Comparison of ENCODE assay signal across 9 mouse cellular contexts in the genomic region with DNA sequence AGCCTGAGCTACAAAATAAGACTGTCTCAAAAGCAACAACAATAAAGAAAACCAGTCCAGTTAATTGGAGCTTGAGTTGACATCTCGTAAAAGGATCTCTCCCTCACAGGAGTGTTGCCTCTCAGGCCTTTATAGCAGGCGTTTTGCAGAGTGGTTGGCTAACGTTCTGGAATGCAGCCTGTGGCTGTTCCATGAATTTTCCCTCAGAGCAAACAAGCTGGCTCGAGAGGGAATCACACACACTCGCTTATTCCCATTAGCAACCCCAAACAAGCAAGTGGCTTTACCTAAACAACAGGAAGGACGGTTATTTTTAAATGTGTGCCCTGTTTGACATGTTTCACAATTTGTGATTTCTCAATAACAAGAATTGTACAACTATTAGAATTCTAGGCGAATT. TPM values are rescaled to one million over a fixed set of nuclear protein-coding genes. Genes with fewer than 3 reads are reported as not detected.
DNase-seq lines count a peak whose midpoint lies in the region; ATAC-seq lines count a peak whose summit lies in the region.
"Had no signal": no experiment of that assay in that cellular context is flagged by ENCODE, and none has a peak within 500 bp of the region (broad histone marks: within the 10 kb centered on the region; RNA-seq: fewer than 3 reads in every experiment).

No protein-coding gene starts in this region.

- H3K27me3 ChIP-seq in kidney, embryonic 16.5 days (ENCODE audit: insufficient read depth, low read length): no peaks in the 10 kb centered on the region
- H3K27me3 ChIP-seq in hindbrain, embryonic 10.5 days (ENCODE audit: insufficient read depth, poor library complexity, severe bottlenecking): no peaks in the 10 kb centered on the region
- H3K27me3 ChIP-seq in neural tube, embryonic 15.5 days (replicated peaks): no peaks in the 10 kb centered on the region
- H3K27me3 ChIP-seq: megakaryocyte, embryonic 14.5 days had no signal

- ATAC-seq in kidney, embryonic 16.5 days (ENCODE audit: low FRiP score, low TSS enrichment): no peak
- ATAC-seq in neural tube, embryonic 15.5 days (ENCODE audit: low FRiP score): no peak

- H3K4me2 ChIP-seq in kidney, embryonic 16.5 days (replicated peaks; ENCODE audit: low read depth, low read length): no peak overlapping the region
- no peak overlapping the region for H3K4me2 ChIP-seq in neural tube, embryonic 15.5 days

- H3K4me3 ChIP-seq in kidney, embryonic 16.5 days (ENCODE audit: low read length): no peak overlapping the region
- no peak overlapping the region for H3K4me3 ChIP-seq in hindbrain, embryonic 10.5 days
- no peak overlapping the region for H3K4me3 ChIP-seq in neural tube, embryonic 15.5 days (replicated peaks)

- peaks cover 13% of the 10 kb centered on the region for H3K4me1 ChIP-seq in kidney, embryonic 16.5 days (ENCODE audit: insufficient read depth, low read length)
- H3K4me1 ChIP-seq in hindbrain, embryonic 10.5 days (replicated peaks): peaks cover 15% of the 10 kb centered on the region
- no peaks in the 10 kb centered on the region for H3K4me1 ChIP-seq in neural tube, embryonic 15.5 days

- no peaks in the 10 kb centered on the region for H3K36me3 ChIP-seq in kidney, embryonic 16.5 days (ENCODE audit: insufficient read depth, low read length)
- H3K36me3 ChIP-seq in hindbrain, embryonic 10.5 days: no peaks in the 10 kb centered on the region
- H3K36me3 ChIP-seq in neural tube, embryonic 15.5 days: no peaks in the 10 kb centered on the region

- H3K27ac ChIP-seq in kidney, embryonic 16.5 days (ENCODE audit: low read length): no peak overlapping the region
- H3K27ac ChIP-seq in hindbrain, embryonic 10.5 days: no peak overlapping the region
- H3K27ac ChIP-seq in neural tube, embryonic 15.5 days (replicated peaks): no peak overlapping the region

- no peaks in the 10 kb centered on the region for H3K9me3 ChIP-seq in kidney, embryonic 16.5 days (ENCODE audit: low read length)
- no peaks in the 10 kb centered on the region for H3K9me3 ChIP-seq in hindbrain, embryonic 10.5 days
- no peaks in the 10 kb centered on the region for H3K9me3 ChIP-seq in neural tube, embryonic 15.5 days (replicated peaks)
- H3K9me3 ChIP-seq: megakaryocyte, embryonic 14.5 days had no signal

- no peak overlapping the region for H3K9ac ChIP-seq in kidney, embryonic 16.5 days (replicated peaks; ENCODE audit: low read length)
- no peak overlapping the region for H3K9ac ChIP-seq in neural tube, embryonic 15.5 days (replicated peaks)

- 35% methylated on average over 7 of the region's 7 CpGs for WGBS in kidney, embryonic 16.5 days
- WGBS in hindbrain, embryonic 10.5 days: 56% methylated on average over 7 of the region's 7 CpGs
- WGBS in neural tube, embryonic 15.5 days: 41% methylated on average over 7 of the region's 7 CpGs

- peak; percentile 29 for DNase-seq in kidney, adult 18-20 months
- peak; percentile 68 for DNase-seq in fibroblast of lung, adult 2 months (ENCODE audit: low read depth)
- DNase-seq in heart, postnatal 4 days: peak; percentile 32
- DNase-seq in lung, postnatal 4 days: peak; percentile 61 to 71
- no peak for DNase-seq in hindbrain, embryonic 10.5 days (ENCODE audit: low spot score)
- DNase-seq in left cerebral cortex, adult 18-20 months (ENCODE audit: low spot score in 2 of 2): no peak

RNA-seq across cellular contexts. Expression of gene Klf6, which starts 59.2 kb away (rescaled TPM):
- 57.3 and 65.4 TPM in 2 replicates for polyA plus RNA-seq in kidney, embryonic 16.5 days (2015; fragmentation: Nextera tagmentation; extraction: Ambion mirVana)
- total RNA-seq in heart, postnatal 4 days (2021): 10 to 100 TPM; 62.0 to 68.7 TPM
- polyA plus RNA-seq in hindbrain, embryonic 10.5 days (2016; fragmentation: Nextera tagmentation; extraction: Ambion mirVana): 58.2 and 59.0 TPM in 2 replicates
- total RNA-seq in left cerebral cortex, adult 18-20 months (2021): 10 to 100 TPM; 52.9 to 58.0 TPM
- 88.2 and 90.5 TPM in 2 replicates for polyA plus RNA-seq in neural tube, embryonic 15.5 days (2015; fragmentation: Nextera tagmentation; extraction: Ambion mirVana)

Comparison
In these comparisons a context has a peak if more than half of its experiments do, and no peak if none do; other contexts are left out.
1. DNase-seq: peak in kidney, adult 18-20 months (single experiment), fibroblast of lung, adult 2 months (single experiment), heart, postnatal 4 days (single experiment) and lung, postnatal 4 days (2 of 2); none in hindbrain, embryonic 10.5 days (single experiment) and left cerebral cortex, adult 18-20 months (0 of 2).